Mouse (Mus musculus) thymus, adult 2 months (tissue): Measurements from ENCODE around the gene Birc6. TPM values are rescaled to one million over a fixed set of nuclear protein-coding genes. Genes with fewer than 3 reads are reported as not detected.
A peak's percentile ranks its signal among the peaks of the same experiment; 100 is the strongest.

ENCODE experiments used
- DNase-seq: peaks from one replicate; pipeline ENCODE4 v3.0.0; 2021
- H3K27ac ChIP-seq: fragments of 200-500 bp; 2 replicates; pipeline ENCODE4 v1.5.1; 2012; ENCODE audit warnings: low read length, control low read depth; ENCODE audit not compliant: control insufficient read depth, insufficient read depth
- H3K27me3 ChIP-seq: fragments of 200-500 bp; 2 replicates; pipeline ENCODE4 v1.6.1; 2012; ENCODE audit warnings: mild to moderate bottlenecking, low read length, moderate library complexity, mixed read lengths; ENCODE audit not compliant: control insufficient read depth, insufficient read depth
- H3K36me3 ChIP-seq: fragments of 200-500 bp; 2 replicates; pipeline ENCODE4 v1.6.1; 2012; ENCODE audit warnings: mild to moderate bottlenecking, low read length, moderate library complexity; ENCODE audit not compliant: control insufficient read depth, insufficient read depth
- H3K4me1 ChIP-seq: fragments of 200-500 bp; replicated peaks from 2 replicates; pipeline ENCODE4 v1.6.1; 2012; ENCODE audit warnings: low read length; ENCODE audit not compliant: control insufficient read depth, insufficient read depth
- H3K4me3 ChIP-seq: fragments of 200-500 bp; 2 replicates; pipeline ENCODE4 v1.5.1; 2012; ENCODE audit warnings: mild to moderate bottlenecking, low read length, control low read depth, moderate library complexity; ENCODE audit not compliant: control insufficient read depth, insufficient read depth
- CTCF ChIP-seq: fragments of 200-500 bp; IDR thresholded peaks from 2 replicates; pipeline ENCODE4 v1.5.1; 2012; ENCODE audit warnings: mild to moderate bottlenecking, control low read depth, low read length, moderate library complexity, borderline replicate concordance; ENCODE audit not compliant: control insufficient read depth, poor library complexity, insufficient read depth; ENCODE audit errors: extremely low read depth
- POLR2A ChIP-seq: fragments of 200-500 bp; IDR thresholded peaks from 2 replicates; pipeline ENCODE4 v1.6.1; 2012; ENCODE audit warnings: mild to moderate bottlenecking, low read length, control low read depth, moderate library complexity; ENCODE audit not compliant: control insufficient read depth, poor library complexity, insufficient read depth; ENCODE audit errors: extremely low read depth
- WGBS: fragments of 180-500 bp; shearing (Covaris S2); methylation state at CpG from one replicate; pipeline ENCODE4 v1.1.7; 2018; 5-methylcytosine and 5-hydroxymethylcytosine counted together
- polyA plus RNA-seq: library from polyadenylated mRNA; depleted of rRNA; stranded (reverse); fragments of >200 nt; gene quantifications from 2 replicates; pipeline ENCODE4 v1.2.3, GENCODE M21; 2012

Gene Birc6
- polyA plus RNA-seq, 1 experiment, result 221 TPM

DNA sequence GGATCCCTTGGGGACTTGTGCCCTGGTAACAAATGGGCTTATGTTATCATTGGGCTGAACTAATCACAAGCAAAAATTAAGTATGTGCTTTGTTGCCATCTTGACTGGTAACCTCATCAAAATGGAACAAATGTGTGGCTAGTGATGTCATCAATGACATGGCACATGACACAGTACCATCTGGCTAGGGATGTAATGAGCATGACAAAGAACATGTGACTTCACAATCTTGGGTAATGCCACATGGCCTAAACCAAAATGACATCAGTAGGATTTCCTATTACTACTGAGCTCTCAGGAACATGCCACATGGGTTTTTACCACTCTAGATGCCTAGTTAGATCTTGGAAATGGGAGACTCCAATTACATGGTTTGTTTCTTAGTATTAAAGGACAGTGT is 27.0 kb upstream of the Birc6 start:
- Histone ChIP-seq H3K4me1 (no peaks in the 10 kb centered on the region), H3K36me3 (peaks cover 37% of the 10 kb centered on the region), H3K4me3 (no peak overlapping the region), H3K27me3 (no peaks in the 10 kb centered on the region), H3K27ac (no peak overlapping the region)
- no peak for DNase-seq
- TF ChIP-seq POLR2A (no peak), CTCF (no peak)

- Histone ChIP-seq H3K4me3 (no peak overlapping the region), H3K27me3 (no peaks in the 10 kb centered on the region), H3K27ac (no peak overlapping the region), H3K4me1 (no peaks in the 10 kb centered on the region), H3K36me3 (no peaks in the 10 kb centered on the region)
- WGBS, result 94% methylated on average over 2 of the region's 2 CpGs
- TF ChIP-seq CTCF (no peak), POLR2A (no peak)
- no peak for DNase-seq
These were observed 20.2 kb upstream of the Birc6 start for GRCm38 (mm10) chr17:74507934-74508333.

- 52% methylated on average over 3 of the region's 3 CpGs for WGBS
- no peak for DNase-seq
These were observed 19.5 kb upstream of the Birc6 start for GRCm38 (mm10) chr17:74508600-74508999.

GRCm38 (mm10) chr17:74512308-74512707 is 15.8 kb upstream of the Birc6 start:
- no peak for DNase-seq
- no peak for TF ChIP-seq CTCF
- TF ChIP-seq POLR2A, result no peak
- Histone ChIP-seq H3K27me3 (no peaks in the 10 kb centered on the region), H3K27ac (no peak overlapping the region), H3K4me3 (no peak overlapping the region), H3K36me3 (no peaks in the 10 kb centered on the region), H3K4me1 (no peaks in the 10 kb centered on the region)
- whole genome bisulfite sequencing, result 66% methylated on average over 2 of the region's 2 CpGs

More at GRCm38 (mm10) chr17:74508600-74508999, 19.5 kb upstream of the Birc6 start:
- no peak overlapping the region for H3K27ac ChIP-seq
- H3K4me1 ChIP-seq, result no peaks in the 10 kb centered on the region
- H3K27me3 ChIP-seq, result no peaks in the 10 kb centered on the region
- no peaks in the 10 kb centered on the region for H3K36me3 ChIP-seq
- TF ChIP-seq CTCF (no peak), POLR2A (no peak)
- no peak overlapping the region for H3K4me3 ChIP-seq

GRCm38 (mm10) chr17:74522797-74523723 is 5.0 kb upstream of the Birc6 start:
- DNase-seq, result peak; percentile 3
- no peaks in the 10 kb centered on the region for H3K4me1 ChIP-seq
- H3K4me3 ChIP-seq, result no peak overlapping the region
- WGBS, result 81% methylated on average over 8 of the region's 8 CpGs
- TF ChIP-seq CTCF (no peak), POLR2A (no peak)
- no peaks in the 10 kb centered on the region for H3K36me3 ChIP-seq
- no peaks in the 10 kb centered on the region for H3K27me3 ChIP-seq
- no peak overlapping the region for H3K27ac ChIP-seq

- no peaks in the 10 kb centered on the region for H3K27me3 ChIP-seq
- H3K4me1 ChIP-seq, result peaks cover 3% of the 10 kb centered on the region
- DNase-seq, result no peak
- no peaks in the 10 kb centered on the region for H3K36me3 ChIP-seq
- WGBS, result 94% methylated on average over 2 of the region's 2 CpGs
- TF ChIP-seq POLR2A (no peak), CTCF (no peak)
- no peak overlapping the region for H3K27ac ChIP-seq
- no peak overlapping the region for H3K4me3 ChIP-seq
These were observed 2.0 kb upstream of the Birc6 start for GRCm38 (mm10) chr17:74526117-74526516.
